Mouse (Mus musculus): ENCODE data around the gene 4930426L09Rik.

DNA sequence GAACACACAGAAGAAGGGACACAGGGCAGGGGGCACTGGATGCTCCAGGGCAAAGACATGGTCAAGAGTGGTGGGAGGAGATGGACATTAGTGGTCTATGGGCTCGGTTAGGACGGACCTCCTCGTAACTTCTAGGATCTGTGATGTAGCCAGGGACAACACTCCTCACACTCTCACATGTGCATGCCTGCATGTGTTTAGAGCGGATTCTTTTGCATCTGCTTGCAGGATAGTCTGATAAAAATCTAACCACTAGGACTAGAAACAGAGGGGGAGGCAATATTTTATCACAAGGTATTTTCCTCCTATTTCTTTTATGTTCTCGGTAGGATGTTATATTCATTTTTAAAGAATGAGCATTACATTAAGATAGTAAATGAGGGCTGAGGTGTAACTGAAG is 38.6 kb upstream of the 4930426L09Rik start:
- no peak for TF ChIP-seq POLR2A (IDR thresholded peaks at IDR 0.05; ENCODE audit: insufficient read depth, low read depth, low read length)
- no peak for TF ChIP-seq CTCF (IDR thresholded peaks at IDR 0.05)
- no peak for TF ChIP-seq EP300 (IDR thresholded peaks at IDR 0.05; ENCODE audit: insufficient read depth, low read depth, low read length)

Measured in heart, adult 2 months (tissue).